Mouse (Mus musculus): ENCODE measurements around the gene Opcml. TPM values are rescaled to one million over a fixed set of nuclear protein-coding genes. Genes with fewer than 3 reads are reported as not detected.

The Opcml gene
- total RNA-seq, 2 experiments from 2014 or later: 1.0 to 1.5 TPM

- DNase-seq: no peak
- Histone ChIP-seq H3K4me3 (no peak overlapping the region), H3K27ac (no peak overlapping the region)
- intact Hi-C loops (cut with DNase I): no loop called here
- no peak for TF ChIP-seq CTCF (IDR thresholded peaks at IDR 0.05)
Observed at GRCm38 (mm10) chr9:28558628-28559027, 768.1 kb downstream of the Opcml start.

- no peak for TF ChIP-seq CTCF (IDR thresholded peaks at IDR 0.05)
Observed at GRCm38 (mm10) chr9:28561761-28562160, 771.2 kb downstream of the Opcml start.

GRCm38 (mm10) chr9:28563066-28563683, 772.6 kb downstream of the Opcml start:
- Histone ChIP-seq H3K27ac (no peak overlapping the region), H3K4me3 (no peak overlapping the region)
- DNase-seq: no peak
- TF ChIP-seq CTCF (IDR thresholded peaks at IDR 0.05): no peak
- intact Hi-C loops (cut with DNase I): no loop called here

More at GRCm38 (mm10) chr9:28561761-28562160, 771.2 kb downstream of the Opcml start:
- intact Hi-C loops (cut with DNase I): no loop called here
- DNase-seq: no peak
- Histone ChIP-seq H3K27ac (no peak overlapping the region), H3K4me3 (no peak overlapping the region)

GRCm38 (mm10) chr9:28569041-28569522, 778.5 kb downstream of the Opcml start:
- intact Hi-C loops (cut with DNase I): no loop called here

GRCm38 (mm10) chr9:28569776-28570175, 779.2 kb downstream of the Opcml start:
- no peak for TF ChIP-seq CTCF (IDR thresholded peaks at IDR 0.05)
- Histone ChIP-seq H3K27ac (no peak overlapping the region), H3K4me3 (no peak overlapping the region)
- intact Hi-C loops (cut with DNase I): no loop called here
- DNase-seq: no peak

More at GRCm38 (mm10) chr9:28569041-28569522, 778.5 kb downstream of the Opcml start:
- no peak for DNase-seq
- no peak overlapping the region for H3K27ac ChIP-seq
- no peak overlapping the region for H3K4me3 ChIP-seq
- no peak for TF ChIP-seq CTCF (IDR thresholded peaks at IDR 0.05)

GRCm38 (mm10) chr9:28571682-28572081, 781.1 kb downstream of the Opcml start:
- no peak for TF ChIP-seq CTCF (IDR thresholded peaks at IDR 0.05)
- no peak overlapping the region for H3K27ac ChIP-seq

GRCm38 (mm10) chr9:28572136-28572774, 781.7 kb downstream of the Opcml start:
- intact Hi-C loops (cut with DNase I): no loop called here

More at GRCm38 (mm10) chr9:28571682-28572081, 781.1 kb downstream of the Opcml start:
- H3K4me3 ChIP-seq: no peak overlapping the region
- DNase-seq: no peak
- intact Hi-C loops (cut with DNase I): no loop called here

GRCm38 (mm10) chr9:28578730-28579129, 788.2 kb downstream of the Opcml start:
- no peak for TF ChIP-seq CTCF (IDR thresholded peaks at IDR 0.05)
- H3K27ac ChIP-seq: no peak overlapping the region
- no peak for DNase-seq
- H3K4me3 ChIP-seq: no peak overlapping the region
- intact Hi-C loops (cut with DNase I): no loop called here

More at GRCm38 (mm10) chr9:28572136-28572774, 781.7 kb downstream of the Opcml start:
- no peak for DNase-seq
- Histone ChIP-seq H3K27ac (no peak overlapping the region), H3K4me3 (no peak overlapping the region)
- no peak for TF ChIP-seq CTCF (IDR thresholded peaks at IDR 0.05)

GRCm38 (mm10) chr9:28587253-28587652, 796.7 kb downstream of the Opcml start:
- intact Hi-C loops (cut with DNase I): no loop called here
- no peak overlapping the region for H3K4me3 ChIP-seq
- no peak for DNase-seq
- no peak for TF ChIP-seq CTCF (IDR thresholded peaks at IDR 0.05)
- H3K27ac ChIP-seq: no peak overlapping the region

- intact Hi-C loops (cut with DNase I): no loop called here
- TF ChIP-seq CTCF (IDR thresholded peaks at IDR 0.05): no peak
- H3K4me3 ChIP-seq: no peak overlapping the region
- H3K27ac ChIP-seq: no peak overlapping the region
- no peak for DNase-seq
Observed at GRCm38 (mm10) chr9:28587857-28588388, 797.3 kb downstream of the Opcml start.

GRCm38 (mm10) chr9:28588488-28588887, 797.9 kb downstream of the Opcml start:
- DNase-seq: no peak
- intact Hi-C loops (cut with DNase I): no loop called here
- Histone ChIP-seq H3K4me3 (no peak overlapping the region), H3K27ac (no peak overlapping the region)
- no peak for TF ChIP-seq CTCF (IDR thresholded peaks at IDR 0.05)

- Histone ChIP-seq H3K27ac (no peak overlapping the region), H3K4me3 (no peak overlapping the region)
- no peak for TF ChIP-seq CTCF (IDR thresholded peaks at IDR 0.05)
- intact Hi-C loops (cut with DNase I): no loop called here
- DNase-seq: no peak
Observed at GRCm38 (mm10) chr9:28592208-28592607, 801.6 kb downstream of the Opcml start.

- Histone ChIP-seq H3K4me3 (no peak overlapping the region), H3K27ac (no peak overlapping the region)
- no peak for TF ChIP-seq CTCF (IDR thresholded peaks at IDR 0.05)
- intact Hi-C loops (cut with DNase I): no loop called here
- no peak for DNase-seq
Observed at GRCm38 (mm10) chr9:28595062-28595461, 804.5 kb downstream of the Opcml start.

All from gastrocnemius, adult 2 months (tissue).